In genomic region chr10:85482480-85482879, GRCm38 (mm10) we compare ENCODE assay signal across 16 mouse cellular contexts.
DNase-seq lines count a peak whose midpoint lies in the region; ATAC-seq lines count a peak whose summit lies in the region.
"Had no signal": no experiment of that assay in that cellular context is flagged by ENCODE, and none has a peak within 500 bp of the region (broad histone marks: within the 10 kb centered on the region; RNA-seq: fewer than 3 reads in every experiment).

No protein-coding gene starts in this region.

- H3K27ac ChIP-seq in hindbrain, embryonic 10.5 days, result peak overlapping the region; percentile 50
- no peak overlapping the region for H3K27ac ChIP-seq in hindbrain, embryonic 11.5 days (ENCODE audit: low read depth, low read length)
- H3K27ac ChIP-seq in hindbrain, embryonic 13.5 days, result peak overlapping the region; percentile 55
- H3K27ac ChIP-seq in midbrain, embryonic 12.5 days (replicated peaks), result 0 out of 2 replicates have a peak overlapping the region, but pooled peaks have one; percentile 25
- 0 out of 2 replicates have a peak overlapping the region, but pooled peaks have one; percentile 34 for H3K27ac ChIP-seq in neural tube, embryonic 15.5 days (replicated peaks)
- H3K27ac ChIP-seq in liver, embryonic 12.5 days, result no peak overlapping the region
- H3K27ac ChIP-seq: left cerebral cortex, adult 2 months; liver, embryonic 14.5 days had no signal

- no peak for DNase-seq in hindbrain, embryonic 10.5 days (ENCODE audit: low spot score)
- no peak for DNase-seq in hindbrain, embryonic 11.5 days (ENCODE audit: low spot score)
- DNase-seq in left cerebral cortex, adult 9 months (ENCODE audit: low spot score in 2 of 2), result no peak
- DNase-seq in left cerebral cortex, adult 11 months (ENCODE audit: low spot score), result no peak
- DNase-seq: adrenal gland, adult 8-10 months; gastrocnemius, postnatal 14 days; heart, postnatal 4 days; kidney, adult 2 months; lung, postnatal 14 days had no signal

- no peaks in the 10 kb centered on the region for H3K27me3 ChIP-seq in hindbrain, embryonic 10.5 days (ENCODE audit: insufficient read depth, poor library complexity, severe bottlenecking)
- H3K27me3 ChIP-seq in hindbrain, embryonic 11.5 days (ENCODE audit: control insufficient read depth, insufficient read depth, low read length), result no peaks in the 10 kb centered on the region
- H3K27me3 ChIP-seq in hindbrain, embryonic 13.5 days, result no peaks in the 10 kb centered on the region
- H3K27me3 ChIP-seq in midbrain, embryonic 12.5 days, result no peaks in the 10 kb centered on the region
- no peaks in the 10 kb centered on the region for H3K27me3 ChIP-seq in neural tube, embryonic 15.5 days (replicated peaks)
- no peaks in the 10 kb centered on the region for H3K27me3 ChIP-seq in liver, embryonic 12.5 days (replicated peaks)
- H3K27me3 ChIP-seq: heart, embryonic 12.5 days had no signal

- H3K36me3 ChIP-seq in hindbrain, embryonic 10.5 days, result no peaks in the 10 kb centered on the region
- no peaks in the 10 kb centered on the region for H3K36me3 ChIP-seq in hindbrain, embryonic 11.5 days (ENCODE audit: control insufficient read depth, insufficient read depth, low read length)
- no peaks in the 10 kb centered on the region for H3K36me3 ChIP-seq in hindbrain, embryonic 13.5 days
- H3K36me3 ChIP-seq in midbrain, embryonic 12.5 days, result no peaks in the 10 kb centered on the region
- H3K36me3 ChIP-seq in neural tube, embryonic 15.5 days, result no peaks in the 10 kb centered on the region
- H3K36me3 ChIP-seq in liver, embryonic 12.5 days, result no peaks in the 10 kb centered on the region
- H3K36me3 ChIP-seq: heart, embryonic 12.5 days had no signal

- no peak overlapping the region for H3K4me2 ChIP-seq in hindbrain, embryonic 11.5 days (replicated peaks; ENCODE audit: low read depth, low read length)
- no peak overlapping the region for H3K4me2 ChIP-seq in hindbrain, embryonic 13.5 days
- H3K4me2 ChIP-seq in midbrain, embryonic 12.5 days (replicated peaks), result no peak overlapping the region
- no peak overlapping the region for H3K4me2 ChIP-seq in neural tube, embryonic 15.5 days
- H3K4me2 ChIP-seq in liver, embryonic 12.5 days, result no peak overlapping the region
- H3K4me2 ChIP-seq: heart, embryonic 12.5 days had no signal

- no peak overlapping the region for H3K9ac ChIP-seq in hindbrain, embryonic 11.5 days (ENCODE audit: low read depth, low read length)
- no peak overlapping the region for H3K9ac ChIP-seq in hindbrain, embryonic 13.5 days
- no peak overlapping the region for H3K9ac ChIP-seq in midbrain, embryonic 12.5 days (replicated peaks)
- H3K9ac ChIP-seq in neural tube, embryonic 15.5 days (replicated peaks), result no peak overlapping the region
- no peak overlapping the region for H3K9ac ChIP-seq in liver, embryonic 12.5 days
- H3K9ac ChIP-seq: heart, embryonic 12.5 days; liver, embryonic 14.5 days had no signal

- no peak overlapping the region for H3K4me3 ChIP-seq in hindbrain, embryonic 10.5 days
- H3K4me3 ChIP-seq in hindbrain, embryonic 11.5 days (ENCODE audit: low read depth, low read length), result no peak overlapping the region
- no peak overlapping the region for H3K4me3 ChIP-seq in hindbrain, embryonic 13.5 days
- no peak overlapping the region for H3K4me3 ChIP-seq in midbrain, embryonic 12.5 days
- no peak overlapping the region for H3K4me3 ChIP-seq in neural tube, embryonic 15.5 days (replicated peaks)
- H3K4me3 ChIP-seq in liver, embryonic 12.5 days, result no peak overlapping the region
- H3K4me3 ChIP-seq: heart, embryonic 12.5 days; left cerebral cortex, adult 2 months had no signal

- no peaks in the 10 kb centered on the region for H3K9me3 ChIP-seq in hindbrain, embryonic 10.5 days
- no peaks in the 10 kb centered on the region for H3K9me3 ChIP-seq in hindbrain, embryonic 11.5 days (ENCODE audit: control insufficient read depth, low read length)
- H3K9me3 ChIP-seq in hindbrain, embryonic 13.5 days, result no peaks in the 10 kb centered on the region
- no peaks in the 10 kb centered on the region for H3K9me3 ChIP-seq in midbrain, embryonic 12.5 days
- H3K9me3 ChIP-seq in neural tube, embryonic 15.5 days (replicated peaks), result no peaks in the 10 kb centered on the region
- H3K9me3 ChIP-seq in liver, embryonic 12.5 days (replicated peaks), result no peaks in the 10 kb centered on the region
- H3K9me3 ChIP-seq: heart, embryonic 12.5 days had no signal

- peaks cover 29% of the 10 kb centered on the region for H3K4me1 ChIP-seq in hindbrain, embryonic 10.5 days (replicated peaks)
- H3K4me1 ChIP-seq in hindbrain, embryonic 11.5 days (replicated peaks; ENCODE audit: control insufficient read depth, insufficient read depth, low read length), result peaks cover 7% of the 10 kb centered on the region; the same call in 1 of the 2 replicates
- peaks cover 44% of the 10 kb centered on the region for H3K4me1 ChIP-seq in hindbrain, embryonic 13.5 days (replicated peaks)
- peaks cover 22% of the 10 kb centered on the region for H3K4me1 ChIP-seq in midbrain, embryonic 12.5 days
- peaks cover 36% of the 10 kb centered on the region for H3K4me1 ChIP-seq in neural tube, embryonic 15.5 days
- H3K4me1 ChIP-seq in liver, embryonic 12.5 days, result no peaks in the 10 kb centered on the region

- no peak for ATAC-seq in hindbrain, embryonic 11.5 days (ENCODE audit: low FRiP score)
- ATAC-seq in hindbrain, embryonic 13.5 days (ENCODE audit: low FRiP score), result peak; percentile 53
- ATAC-seq in midbrain, embryonic 12.5 days (ENCODE audit: low FRiP score, low read depth), result no peak
- peak; percentile 72 for ATAC-seq in neural tube, embryonic 15.5 days (ENCODE audit: low FRiP score)
- ATAC-seq in liver, embryonic 12.5 days, result no peak

- 31% methylated on average over 6 of the region's 6 CpGs for WGBS in hindbrain, embryonic 10.5 days
- 24% methylated on average over 6 of the region's 6 CpGs for WGBS in hindbrain, embryonic 11.5 days
- 17% methylated on average over 6 of the region's 6 CpGs for WGBS in hindbrain, embryonic 13.5 days
- WGBS in midbrain, embryonic 12.5 days, result 28% methylated on average over 6 of the region's 6 CpGs
- WGBS in neural tube, embryonic 15.5 days, result 25% methylated on average over 6 of the region's 6 CpGs
- 41% methylated on average over 6 of the region's 6 CpGs for WGBS in liver, embryonic 12.5 days (ENCODE audit: insufficient replicate concordance)

Comparison
In these comparisons a context has a peak if more than half of its experiments do, and no peak if none do; other contexts are left out.
1. H3K27ac ChIP-seq: peak in hindbrain, embryonic 10.5 days (single experiment), hindbrain, embryonic 13.5 days (single experiment), midbrain, embryonic 12.5 days (single experiment) and neural tube, embryonic 15.5 days (single experiment); none in hindbrain, embryonic 11.5 days (single experiment) and liver, embryonic 12.5 days (single experiment).
2. ATAC-seq: peak in hindbrain, embryonic 13.5 days (single experiment) and neural tube, embryonic 15.5 days (single experiment); none in hindbrain, embryonic 11.5 days (single experiment), midbrain, embryonic 12.5 days (single experiment) and liver, embryonic 12.5 days (single experiment).